In genomic region chr10:81401521-81402226, GRCm38 (mm10) we compare ENCODE assay signal across 8 mouse cellular contexts. TPM values are rescaled to one million over a fixed set of nuclear protein-coding genes. Genes with fewer than 3 reads are reported as not detected.
DNase-seq lines count a peak whose midpoint lies in the region; ATAC-seq and TF ChIP-seq lines count a peak whose summit lies in the region.

No protein-coding gene starts in this region.

- TF ChIP-seq CTCF in spleen, adult 2 months (IDR thresholded peaks at IDR 0.05; ENCODE audit: extremely low read depth, insufficient read depth, insufficient read length, insufficient replicate concordance), result no peak

- no peaks in the 10 kb centered on the region for H3K9me3 ChIP-seq in hindbrain, embryonic 16.5 days (ENCODE audit: control insufficient read depth, low read length)
- no peaks in the 10 kb centered on the region for H3K9me3 ChIP-seq in limb, embryonic 13.5 days
- H3K9me3 ChIP-seq in midbrain, embryonic 11.5 days (ENCODE audit: control insufficient read depth, low read length), result no peaks in the 10 kb centered on the region

- no peak for DNase-seq in spleen, adult 2 months (ENCODE audit: low read depth in 1 of 2, low spot score in 2 of 2)
- no peak for DNase-seq in spleen, postnatal 36 days (ENCODE audit: low spot score in 2 of 2)
- peak; percentile 82 for DNase-seq in cerebellum, adult 9-11 months
- DNase-seq in forelimb bud, embryonic 11.5 days (ENCODE audit: low read depth, low spot score), result peak; percentile 81
- peak; percentile 96 for DNase-seq in midbrain, embryonic 11.5 days (ENCODE audit: low spot score, missing footprints)
- DNase-seq in T-cell, adult 2 months (ENCODE audit: low spot score), result no peak

- H3K36me3 ChIP-seq in spleen, adult 2 months (ENCODE audit: control insufficient read depth, insufficient read depth, low read length), result peaks cover 15% of the 10 kb centered on the region
- H3K36me3 ChIP-seq in hindbrain, embryonic 16.5 days (ENCODE audit: control insufficient read depth, insufficient read depth, low read length), result peaks cover 22% of the 10 kb centered on the region
- H3K36me3 ChIP-seq in limb, embryonic 13.5 days, result peaks cover 71% of the 10 kb centered on the region
- 0 out of 2 replicates have a peak, but pooled peaks cover 2% of the 10 kb centered on the region for H3K36me3 ChIP-seq in midbrain, embryonic 11.5 days (ENCODE audit: control insufficient read depth, insufficient read depth, low read length)

- no peak for TF ChIP-seq POLR2A in spleen, adult 2 months (IDR thresholded peaks at IDR 0.05; ENCODE audit: low read depth, low read length)

- ATAC-seq in hindbrain, embryonic 16.5 days, result peak; percentile 74
- peak; percentile 89 for ATAC-seq in limb, embryonic 13.5 days (ENCODE audit: low FRiP score, low read depth)
- ATAC-seq in midbrain, embryonic 11.5 days (ENCODE audit: low FRiP score), result peak; percentile 87

- peak overlapping the region; percentile 28 for H3K4me2 ChIP-seq in hindbrain, embryonic 16.5 days (ENCODE audit: low read length)
- peak overlapping the region; percentile 49 for H3K4me2 ChIP-seq in limb, embryonic 13.5 days (replicated peaks)
- peak overlapping the region; percentile 34 for H3K4me2 ChIP-seq in midbrain, embryonic 11.5 days

- H3K27me3 ChIP-seq in spleen, adult 2 months (ENCODE audit: control insufficient read depth, insufficient read depth, low read length), result no peaks in the 10 kb centered on the region
- no peaks in the 10 kb centered on the region for H3K27me3 ChIP-seq in hindbrain, embryonic 16.5 days (replicated peaks; ENCODE audit: control insufficient read depth, insufficient read depth, low read length)
- H3K27me3 ChIP-seq in limb, embryonic 13.5 days, result 0 out of 2 replicates have a peak, but pooled peaks cover 6% of the 10 kb centered on the region
- H3K27me3 ChIP-seq in midbrain, embryonic 11.5 days (ENCODE audit: control insufficient read depth, insufficient read depth, low read length), result peaks cover 29% of the 10 kb centered on the region

- H3K4me3 ChIP-seq in spleen, adult 2 months (ENCODE audit: extremely low read depth, insufficient read depth, insufficient read length), result no peak overlapping the region
- no peak overlapping the region for H3K4me3 ChIP-seq in hindbrain, embryonic 16.5 days (ENCODE audit: low read length)
- peak overlapping the region; percentile 17 for H3K4me3 ChIP-seq in limb, embryonic 13.5 days
- peak overlapping the region; percentile 13; the same call in 1 of the 2 replicates for H3K4me3 ChIP-seq in midbrain, embryonic 11.5 days (ENCODE audit: low read depth, low read length)

- peaks cover 8% of the 10 kb centered on the region for H3K4me1 ChIP-seq in spleen, adult 2 months (ENCODE audit: control insufficient read depth, insufficient read depth, insufficient read length)
- peaks cover 29% of the 10 kb centered on the region for H3K4me1 ChIP-seq in hindbrain, embryonic 16.5 days (ENCODE audit: control insufficient read depth, insufficient read depth, low read depth, low read length)
- peaks cover 61% of the 10 kb centered on the region for H3K4me1 ChIP-seq in limb, embryonic 13.5 days
- H3K4me1 ChIP-seq in midbrain, embryonic 11.5 days (ENCODE audit: control insufficient read depth, insufficient read depth, low read length), result peaks cover 45% of the 10 kb centered on the region

- H3K9ac ChIP-seq in hindbrain, embryonic 16.5 days (ENCODE audit: low read depth, low read length), result peak overlapping the region; percentile 45
- peak overlapping the region; percentile 32; the same call in 1 of the 2 replicates for H3K9ac ChIP-seq in limb, embryonic 13.5 days
- H3K9ac ChIP-seq in midbrain, embryonic 11.5 days (ENCODE audit: low read length), result peak overlapping the region; percentile 53; the same call in 1 of the 2 replicates

- WGBS in spleen, adult 2 months, result 60% methylated on average over 18 of the region's 18 CpGs
- 4% methylated on average over 17 of the region's 18 CpGs for WGBS in hindbrain, embryonic 16.5 days
- 9% methylated on average over 18 of the region's 18 CpGs for WGBS in limb, embryonic 13.5 days
- WGBS in midbrain, embryonic 11.5 days, result 7% methylated on average over 18 of the region's 18 CpGs

- H3K27ac ChIP-seq in spleen, adult 2 months (ENCODE audit: insufficient read depth, low read length), result peak overlapping the region; percentile 58; the same call in 1 of the 2 replicates
- H3K27ac ChIP-seq in hindbrain, embryonic 16.5 days (ENCODE audit: low read depth, low read length), result peak overlapping the region; percentile 81
- H3K27ac ChIP-seq in limb, embryonic 13.5 days, result peak overlapping the region; percentile 92
- H3K27ac ChIP-seq in midbrain, embryonic 11.5 days (ENCODE audit: low read depth, low read length), result peak overlapping the region; percentile 85

RNA-seq across cellular contexts. Expression of gene Smim24, which starts 8.8 kb away (rescaled TPM):
- 18.3 and 22.9 TPM in 2 replicates for polyA plus RNA-seq in spleen, adult 2 months (2012; rRNA removed)
- polyA plus RNA-seq in hindbrain, embryonic 16.5 days (2015; fragmentation: Nextera tagmentation; extraction: Ambion mirVana), result 1.6 and 2.3 TPM in 2 replicates
- polyA plus RNA-seq in limb, embryonic 13.5 days (2015; fragmentation: Nextera tagmentation; extraction: Ambion mirVana), result 4.2 and 4.7 TPM in 2 replicates
- polyA plus RNA-seq in midbrain, embryonic 11.5 days (2014; fragmentation: Nextera tagmentation; extraction: Ambion mirVana), result 2.3 and 2.7 TPM in 2 replicates

RNA-seq across cellular contexts. Expression of gene Gm48552, which starts 12.9 kb away (rescaled TPM):
- 2.9 and 6.4 TPM in 2 replicates for polyA plus RNA-seq in spleen, adult 2 months (2012; rRNA removed)
- polyA plus RNA-seq in hindbrain, embryonic 16.5 days (2015; fragmentation: Nextera tagmentation; extraction: Ambion mirVana), result 1.5 and 2.2 TPM in 2 replicates
- 1.7 and 1.9 TPM in 2 replicates for polyA plus RNA-seq in limb, embryonic 13.5 days (2015; fragmentation: Nextera tagmentation; extraction: Ambion mirVana)
- polyA plus RNA-seq in midbrain, embryonic 11.5 days (2014; fragmentation: Nextera tagmentation; extraction: Ambion mirVana), result 0.20 and 0.47 TPM in 2 replicates

RNA-seq across cellular contexts. Expression of gene Gm48551, which starts 17.4 kb away (rescaled TPM):
- 2.3 and 2.9 TPM in 2 replicates for polyA plus RNA-seq in spleen, adult 2 months (2012; rRNA removed)
- 7.9 and 9.4 TPM in 2 replicates for polyA plus RNA-seq in hindbrain, embryonic 16.5 days (2015; fragmentation: Nextera tagmentation; extraction: Ambion mirVana)
- polyA plus RNA-seq in limb, embryonic 13.5 days (2015; fragmentation: Nextera tagmentation; extraction: Ambion mirVana), result 3.3 and 4.0 TPM in 2 replicates
- 2.7 and 2.9 TPM in 2 replicates for polyA plus RNA-seq in midbrain, embryonic 11.5 days (2014; fragmentation: Nextera tagmentation; extraction: Ambion mirVana)

RNA-seq across cellular contexts. Expression of gene Dohh, which starts 17.4 kb away (rescaled TPM):
- polyA plus RNA-seq in spleen, adult 2 months (2012; rRNA removed), result 47.9 and 71.7 TPM in 2 replicates
- 99.8 and 108 TPM in 2 replicates for polyA plus RNA-seq in hindbrain, embryonic 16.5 days (2015; fragmentation: Nextera tagmentation; extraction: Ambion mirVana)
- polyA plus RNA-seq in limb, embryonic 13.5 days (2015; fragmentation: Nextera tagmentation; extraction: Ambion mirVana), result 72.7 and 79.4 TPM in 2 replicates
- 43.3 and 53.7 TPM in 2 replicates for polyA plus RNA-seq in midbrain, embryonic 11.5 days (2014; fragmentation: Nextera tagmentation; extraction: Ambion mirVana)

RNA-seq across cellular contexts. Expression of gene Fzr1, which starts 23.4 kb away (rescaled TPM):
- polyA plus RNA-seq in spleen, adult 2 months (2012; rRNA removed), result 127 and 128 TPM in 2 replicates
- 149 and 156 TPM in 2 replicates for polyA plus RNA-seq in hindbrain, embryonic 16.5 days (2015; fragmentation: Nextera tagmentation; extraction: Ambion mirVana)
- polyA plus RNA-seq in limb, embryonic 13.5 days (2015; fragmentation: Nextera tagmentation; extraction: Ambion mirVana), result 111 and 112 TPM in 2 replicates
- 94.3 and 104 TPM in 2 replicates for polyA plus RNA-seq in midbrain, embryonic 11.5 days (2014; fragmentation: Nextera tagmentation; extraction: Ambion mirVana)

Comparison
In these comparisons a context has a peak if more than half of its experiments do, and no peak if none do; other contexts are left out.
1. DNase-seq: peak in cerebellum, adult 9-11 months (single experiment), forelimb bud, embryonic 11.5 days (single experiment) and midbrain, embryonic 11.5 days (single experiment); none in spleen, adult 2 months (0 of 2), spleen, postnatal 36 days (0 of 2) and T-cell, adult 2 months (single experiment).
2. H3K4me3 ChIP-seq: peak in limb, embryonic 13.5 days (single experiment) and midbrain, embryonic 11.5 days (single experiment); none in spleen, adult 2 months (single experiment) and hindbrain, embryonic 16.5 days (single experiment).
3. Peak in every context shown above with its lines, with median percentiles within 50 percentile points of each other: H3K27ac ChIP-seq, ATAC-seq, H3K4me2 ChIP-seq and H3K9ac ChIP-seq.